Mouse (Mus musculus) spleen, embryonic (tissue): ENCODE measurements at regions not wholly inside any gene's neighbourhood (a gene's known extent, or its start where the extent isn't known, plus 50 kb on each side); places are given as distances from the start of the nearest gene placed in this dataset.

ENCODE experiments used
- CTCF ChIA-PET: fragments of 350-600 bp; sonication (Branson Sonifier 250); formaldehyde crosslinking; loops from one replicate; lab custom pipeline; 2022; lab: Charles Lee

DNA sequence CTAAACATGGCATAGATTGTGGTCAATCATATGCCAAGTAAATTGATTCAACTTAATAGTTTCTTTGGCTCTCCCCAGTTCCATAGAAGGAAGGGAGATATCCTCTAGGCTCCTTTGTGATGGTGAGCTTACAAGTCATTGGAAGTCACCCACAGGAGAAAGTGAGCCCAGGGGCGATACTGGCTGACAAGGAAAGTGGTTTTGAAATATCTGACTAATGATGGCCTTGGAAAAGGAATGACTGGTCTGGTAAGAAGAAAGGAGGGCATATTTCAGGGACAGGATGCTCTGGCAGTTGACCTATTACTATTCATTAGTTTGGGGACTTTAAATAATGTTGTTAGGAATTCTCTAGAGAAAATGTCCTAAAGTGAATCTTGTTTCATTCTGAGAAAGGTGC lies 352.7 kb upstream of the Cdh11 start:
- CTCF ChIA-PET: no interaction called here

DNA sequence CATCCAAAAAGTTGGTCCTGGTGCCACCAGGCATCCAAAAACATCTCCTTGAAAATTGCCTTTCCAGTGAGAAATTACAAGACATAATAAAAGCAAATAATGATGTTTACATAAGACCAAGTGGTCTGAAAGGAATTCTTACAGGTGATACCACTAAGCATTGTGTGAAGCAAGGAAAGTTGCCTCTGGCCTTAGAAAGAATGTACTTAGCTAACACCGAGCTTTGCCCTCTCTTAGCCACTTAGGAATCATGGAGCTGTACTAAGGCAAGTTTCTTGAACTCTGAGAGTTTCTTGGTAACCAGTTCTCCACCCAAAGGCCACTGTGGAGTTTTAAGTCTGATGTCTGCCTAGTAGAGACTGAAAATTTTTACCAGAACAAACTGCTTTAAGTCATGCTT lies 359.4 kb upstream of the Cdh11 start:
- CTCF ChIA-PET: no interaction called here

DNA sequence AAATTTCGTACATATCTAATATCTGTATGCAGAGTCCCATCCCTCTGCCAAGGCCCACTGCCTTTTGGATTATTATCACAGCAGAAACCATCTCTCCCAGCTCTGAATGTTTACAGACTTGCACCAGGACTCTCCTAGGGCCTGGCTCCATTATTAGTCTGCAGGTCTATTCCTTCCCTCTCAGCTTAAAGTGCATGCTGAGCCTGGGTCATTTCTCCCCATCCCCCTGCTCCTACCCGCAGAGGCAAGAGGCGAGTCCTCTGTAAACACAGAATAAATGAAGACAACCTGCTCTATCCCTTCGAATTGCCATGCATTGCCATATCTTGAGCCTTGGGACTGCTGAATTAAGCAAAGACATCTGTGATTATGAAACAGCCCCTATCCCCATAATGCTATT lies 362.6 kb upstream of the Cdh11 start:
- CTCF ChIA-PET: no interaction called here

DNA sequence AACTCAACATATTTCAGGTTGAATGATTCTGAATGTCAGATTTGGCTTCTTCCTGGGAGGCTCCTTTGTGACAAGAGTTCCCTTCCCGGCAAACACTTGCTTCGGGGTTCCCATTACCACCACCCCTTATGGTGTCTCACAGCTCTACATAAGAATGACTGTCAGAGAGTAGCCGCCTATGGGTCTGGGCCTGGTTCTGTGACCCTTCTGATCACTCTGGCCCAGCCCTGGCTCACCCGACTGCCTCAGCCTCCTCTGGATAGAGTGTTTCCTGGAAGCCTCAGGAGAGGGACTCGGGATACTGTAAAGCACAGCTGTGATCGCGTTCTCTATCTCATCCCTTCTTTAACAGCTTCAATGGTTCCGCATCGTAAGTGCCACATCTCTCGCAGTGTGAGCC lies 363.0 kb upstream of the Cdh11 start:
- CTCF ChIA-PET: no interaction called here

DNA sequence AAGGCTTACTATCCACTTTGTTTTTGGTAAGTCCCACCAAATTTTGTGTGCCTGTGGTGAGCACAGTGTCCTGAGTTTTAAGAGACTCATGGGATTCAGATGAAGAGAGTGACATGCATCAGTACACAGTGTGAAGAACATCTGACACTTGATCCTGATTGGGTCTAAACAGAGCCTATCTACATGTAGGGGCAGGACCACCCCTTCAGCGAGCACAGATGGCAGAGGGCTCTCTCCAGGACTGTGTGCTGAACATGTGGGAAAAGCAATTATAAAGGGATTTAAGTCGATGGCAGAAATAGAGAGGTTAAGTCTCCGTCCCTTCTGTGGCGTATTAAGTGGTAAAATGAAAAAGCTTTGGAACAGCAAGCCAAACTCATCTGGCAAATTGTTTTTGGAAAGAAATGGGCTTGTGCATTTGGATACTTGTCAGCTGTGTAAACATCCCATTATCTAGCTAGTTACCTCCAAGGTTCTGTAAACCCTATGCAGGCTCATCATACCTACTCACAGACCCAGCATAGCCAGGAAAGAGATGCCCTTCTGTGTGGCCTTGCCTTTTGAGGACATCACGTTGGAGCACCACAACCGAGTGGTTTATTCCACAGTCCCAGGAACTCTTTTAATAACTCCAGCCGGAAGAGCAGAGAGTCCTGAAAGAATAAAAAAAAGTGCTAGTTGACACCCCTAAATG lies 381.3 kb upstream of the Cdh11 start:
- CTCF ChIA-PET: no interaction called here

DNA sequence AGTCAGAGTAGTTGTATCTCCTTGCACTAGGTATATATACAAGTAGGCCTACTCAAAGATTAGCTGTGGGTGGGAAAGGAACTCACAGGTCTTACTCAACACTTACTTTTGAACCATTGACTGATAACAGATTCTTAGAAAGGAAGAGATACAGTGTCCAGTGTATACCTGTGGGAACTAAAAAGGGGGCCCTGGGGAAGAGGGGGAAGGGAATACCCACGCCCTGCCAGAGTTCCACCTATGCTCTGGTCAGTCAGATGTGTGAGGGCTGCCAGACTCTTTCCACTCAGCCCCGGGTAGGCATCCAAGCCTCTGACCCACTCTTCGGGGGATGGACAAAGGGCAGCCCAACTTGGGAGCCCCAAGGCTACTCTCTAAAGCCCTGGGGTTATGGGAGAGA lies 387.9 kb upstream of the Cdh11 start:
- CTCF ChIA-PET: no interaction called here

DNA sequence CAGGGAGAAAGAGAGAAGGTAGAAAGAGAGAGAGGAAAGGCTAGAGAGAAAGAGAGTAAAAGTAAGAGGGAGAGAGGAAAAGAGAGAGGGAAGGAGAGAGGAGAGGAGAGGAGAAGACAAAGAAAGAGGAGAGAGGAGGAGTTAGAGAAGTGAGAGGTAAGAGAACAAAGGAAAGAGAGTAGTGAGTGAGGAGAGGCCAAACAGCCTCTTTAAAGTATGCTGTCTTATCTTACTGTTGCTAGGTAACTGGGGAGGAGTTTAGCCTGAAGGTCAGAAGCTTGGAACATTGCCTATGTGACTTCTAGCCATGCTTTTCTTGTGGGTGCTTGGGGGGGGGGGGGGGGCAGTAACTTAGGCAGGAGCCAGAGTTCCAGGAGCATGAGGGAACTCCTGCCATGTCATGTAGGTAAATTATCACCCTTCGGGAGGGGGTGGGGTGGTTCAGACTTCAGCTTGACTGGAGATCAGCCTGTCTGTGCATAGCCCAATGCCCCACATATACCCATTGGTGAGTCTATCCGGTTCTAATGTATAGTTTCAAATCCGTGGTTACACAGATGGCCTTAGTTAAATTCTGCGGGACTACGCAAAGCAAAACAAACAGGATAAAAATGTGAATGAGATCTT lies 388.5 kb upstream of the Cdh11 start:
- CTCF ChIA-PET: no interaction called here

DNA sequence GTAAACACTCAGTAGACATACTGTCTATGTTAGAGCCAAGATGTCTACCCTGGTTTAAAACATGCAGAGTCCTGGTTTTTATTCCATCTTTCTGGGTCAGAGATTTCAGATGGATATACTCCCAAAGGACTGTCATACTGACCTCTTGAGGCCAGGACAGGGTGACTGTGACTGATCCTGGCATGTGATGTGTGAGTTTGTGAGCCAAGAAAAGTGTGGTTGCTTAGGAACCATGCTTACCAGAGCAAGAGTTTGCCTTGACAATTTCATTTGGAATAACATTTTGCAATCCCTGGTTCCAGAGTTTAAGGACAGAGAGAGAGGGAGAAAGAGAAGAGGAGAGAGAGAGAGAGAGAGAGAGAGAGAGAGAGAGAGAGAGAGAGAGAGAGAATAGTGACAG lies 395.2 kb upstream of the Cdh11 start:
- CTCF ChIA-PET: no interaction called here

DNA sequence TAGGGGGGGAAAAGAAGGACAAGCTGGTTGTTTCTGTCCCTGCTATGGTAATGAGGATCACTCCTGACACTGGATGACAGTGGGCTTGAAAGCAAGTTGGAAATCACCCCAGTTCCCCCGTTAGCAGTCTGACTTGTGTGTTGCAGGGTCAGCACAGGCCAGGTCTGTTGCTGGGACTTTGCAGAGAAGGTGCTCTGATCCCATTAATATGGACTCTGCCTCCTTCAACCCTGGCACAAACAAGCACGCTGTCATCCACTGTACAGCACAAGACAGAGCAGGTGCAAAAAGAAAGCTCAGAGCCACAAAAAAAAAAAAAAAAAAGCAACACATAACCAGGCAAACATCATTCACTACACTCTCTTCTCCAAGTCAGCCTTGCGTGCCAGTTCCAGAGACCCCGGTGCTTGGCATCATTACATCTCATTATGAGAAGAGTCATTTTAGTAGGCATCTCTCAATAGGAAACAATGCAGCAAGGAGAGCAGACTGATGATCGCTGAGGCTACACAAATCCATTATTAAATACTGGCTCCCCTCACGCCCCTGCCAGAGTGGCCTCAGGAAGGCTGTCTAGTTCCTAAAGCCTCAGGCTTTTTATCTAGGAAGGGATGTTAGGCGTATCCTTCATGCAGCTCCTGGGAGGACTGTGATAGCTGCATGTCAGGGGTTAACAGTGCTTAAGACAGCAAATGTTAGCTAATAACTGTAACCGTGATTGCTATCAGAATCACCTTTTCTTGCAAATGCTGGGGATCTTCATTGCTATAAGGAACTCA lies 403.5 kb upstream of the Cdh11 start:
- CTCF ChIA-PET: no interaction called here

DNA sequence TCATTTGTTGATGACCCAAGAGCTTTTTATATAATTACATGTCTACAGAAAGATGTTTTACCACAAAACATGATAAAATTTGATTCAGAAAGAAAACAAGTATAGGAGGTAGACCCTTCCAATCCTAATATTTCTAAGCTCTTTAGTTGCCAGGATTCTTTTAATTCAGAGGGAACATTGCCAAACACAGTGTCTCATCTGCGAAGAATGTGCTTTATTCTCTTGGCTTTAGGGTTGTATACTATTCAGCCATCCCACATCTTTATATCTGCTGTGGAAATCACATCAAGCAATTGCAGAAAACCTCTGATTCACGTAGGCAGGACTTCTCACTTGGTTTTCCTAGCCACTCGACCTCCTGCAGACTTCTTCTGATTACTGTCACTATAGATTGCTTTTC lies 412.8 kb upstream of the Cdh11 start:
- CTCF ChIA-PET: no interaction called here

DNA sequence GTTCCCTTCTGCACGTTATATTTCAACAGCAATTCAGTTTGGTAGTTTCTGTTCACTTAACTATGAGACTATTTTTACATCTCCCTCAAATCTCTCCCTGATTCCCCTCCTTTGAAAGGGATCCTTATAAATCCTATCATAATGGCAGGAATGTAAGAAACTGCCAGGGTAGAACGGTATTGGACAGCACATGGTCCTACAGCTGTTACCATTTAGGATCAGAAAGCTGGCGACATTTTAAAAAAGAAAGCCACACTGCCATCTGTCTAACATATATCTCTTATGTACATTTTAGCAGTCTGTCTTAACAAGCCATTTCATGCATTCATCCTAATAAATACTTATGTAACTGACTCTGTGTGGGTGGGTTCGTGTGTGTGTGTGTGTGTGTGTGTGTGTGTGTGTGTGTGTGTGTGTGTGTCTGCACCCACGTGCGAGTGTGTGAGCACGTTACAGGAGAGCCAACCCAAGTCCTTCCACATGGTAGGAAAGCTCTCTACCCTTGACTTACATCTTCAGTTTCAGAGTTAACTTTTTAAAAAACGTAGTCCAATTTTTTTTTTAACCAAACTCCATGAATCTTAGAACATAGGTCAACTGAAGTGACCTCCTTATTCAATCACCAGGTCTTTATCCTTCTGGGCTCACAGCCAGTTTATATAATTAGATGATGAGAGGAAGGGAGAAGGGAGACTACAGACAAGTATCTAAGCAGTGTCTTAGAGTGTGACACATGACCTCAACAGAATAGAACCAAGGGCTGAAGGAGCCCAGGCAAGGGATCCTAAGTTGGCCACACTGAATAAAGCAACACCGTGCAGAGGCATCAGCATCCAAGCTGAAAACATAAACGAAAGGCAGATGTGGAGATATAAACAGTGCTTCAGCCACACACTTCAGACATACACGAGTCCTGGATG lies 414.5 kb upstream of the Cdh11 start:
- CTCF ChIA-PET: no interaction called here

DNA sequence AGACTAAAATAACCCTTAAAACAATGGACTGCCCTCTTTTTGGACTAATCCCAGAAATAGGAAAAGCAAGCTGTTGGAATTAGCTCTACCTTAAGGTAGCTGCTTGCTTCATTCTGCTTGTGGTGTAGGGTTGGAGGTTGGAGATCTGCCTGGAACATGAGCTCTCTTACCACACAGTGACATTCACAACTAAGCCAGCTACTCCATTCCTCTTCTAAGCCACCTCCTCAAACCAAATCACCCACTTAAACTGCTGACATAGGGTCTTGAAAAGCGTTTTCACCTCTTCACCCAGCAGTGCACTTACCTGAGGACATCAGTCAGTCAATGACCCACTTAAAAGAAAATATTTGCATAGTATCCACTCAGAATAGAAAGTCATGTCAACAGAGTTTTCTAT lies 418.3 kb upstream of the Cdh11 start:
- CTCF ChIA-PET: no interaction called here

DNA sequence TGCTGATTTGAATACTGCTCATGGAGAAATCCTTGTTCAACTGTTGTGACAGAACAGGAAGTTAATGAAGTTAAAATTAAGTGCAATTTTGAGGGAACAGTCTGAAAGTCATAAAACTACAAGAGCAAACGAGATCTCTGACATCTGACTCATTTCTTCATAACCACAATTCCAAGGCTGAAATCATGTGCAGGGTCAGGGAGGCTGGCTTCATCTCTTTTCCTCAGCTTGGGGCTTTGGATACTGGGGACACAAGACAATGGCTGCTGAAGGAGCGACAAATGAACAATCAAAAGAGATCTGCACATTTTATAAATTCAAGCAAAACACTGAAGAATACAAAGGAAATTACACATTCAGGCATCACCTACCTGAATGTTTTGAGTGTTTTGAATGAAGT lies 429.2 kb upstream of the Cdh11 start:
- CTCF ChIA-PET: no interaction called here

DNA sequence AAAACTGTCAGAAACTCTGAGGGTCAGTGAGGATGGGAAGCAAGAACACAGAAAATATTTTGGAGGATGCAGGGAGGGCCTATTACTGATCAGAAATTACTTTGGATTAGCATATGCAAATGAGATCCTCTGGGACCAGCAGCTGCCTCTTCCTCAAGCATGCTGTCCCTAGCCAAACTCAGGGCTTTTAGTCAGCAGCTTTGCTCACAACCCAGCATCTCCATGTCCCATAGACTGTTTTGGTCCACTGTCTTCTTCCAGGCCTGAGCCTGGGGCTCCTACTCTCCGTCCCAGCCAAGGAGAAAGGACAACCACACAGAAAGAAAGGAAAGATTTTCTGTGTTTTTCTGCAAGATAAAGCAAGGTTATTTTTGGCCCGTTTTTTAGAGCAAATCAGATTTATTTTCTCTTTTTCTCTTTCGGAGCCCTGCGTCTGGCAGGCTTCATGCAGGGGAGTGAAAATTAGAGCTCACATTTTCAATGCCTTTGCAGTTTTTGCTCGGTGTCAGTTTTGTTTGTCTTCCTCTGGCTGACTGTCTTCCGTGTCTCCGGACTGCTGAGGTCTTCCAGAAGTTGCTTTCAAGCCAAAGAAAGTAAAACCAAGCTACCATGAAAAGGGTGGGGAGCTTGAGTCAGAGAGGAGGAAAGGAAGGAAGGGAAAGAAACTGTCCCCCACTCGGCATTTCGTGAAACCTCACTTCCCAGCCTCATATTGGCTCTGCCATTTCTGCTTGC lies 445.5 kb upstream of the Cdh11 start:
- CTCF ChIA-PET: no interaction called here

DNA sequence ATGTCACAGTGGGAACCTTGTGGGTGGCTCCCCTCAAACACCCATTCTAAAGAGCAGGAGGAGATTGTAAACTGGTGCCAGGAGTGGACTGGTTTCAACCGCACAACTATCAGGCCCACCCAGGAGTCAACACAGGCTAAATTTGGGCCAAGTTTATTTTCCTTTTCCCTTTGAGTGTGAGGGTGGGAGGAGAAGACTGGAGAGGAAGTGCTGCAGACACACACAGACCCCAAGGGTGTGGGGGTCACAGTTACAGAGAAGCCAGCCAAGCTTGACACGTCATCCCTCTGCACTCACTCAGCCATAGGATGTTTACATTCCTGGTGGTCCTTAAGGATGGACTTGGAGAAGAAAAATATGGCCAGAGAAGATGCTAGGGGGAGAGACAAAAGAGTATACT lies 448.9 kb upstream of the Cdh11 start:
- CTCF ChIA-PET: no interaction called here

DNA sequence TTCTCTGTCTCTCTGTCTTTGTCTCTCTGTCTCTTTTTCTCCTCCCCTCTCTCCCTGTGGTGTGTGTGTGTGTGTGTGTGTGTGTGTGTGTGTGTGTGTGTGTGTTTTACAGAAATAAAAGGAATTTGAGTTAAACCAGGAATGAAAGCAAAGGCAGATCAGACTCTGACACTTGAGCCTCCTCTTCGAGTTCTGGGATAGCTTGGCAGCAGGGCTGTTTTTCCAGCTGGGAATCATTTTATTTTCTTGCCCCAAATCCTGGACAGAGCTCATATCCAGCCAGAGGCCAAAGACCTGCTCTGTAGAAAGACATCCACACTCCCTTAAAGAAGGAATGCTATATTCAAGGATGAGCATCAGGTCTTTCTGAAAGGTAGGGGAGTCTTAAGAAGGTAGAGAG lies 450.2 kb upstream of the Cdh11 start:
- CTCF ChIA-PET: no interaction called here

DNA sequence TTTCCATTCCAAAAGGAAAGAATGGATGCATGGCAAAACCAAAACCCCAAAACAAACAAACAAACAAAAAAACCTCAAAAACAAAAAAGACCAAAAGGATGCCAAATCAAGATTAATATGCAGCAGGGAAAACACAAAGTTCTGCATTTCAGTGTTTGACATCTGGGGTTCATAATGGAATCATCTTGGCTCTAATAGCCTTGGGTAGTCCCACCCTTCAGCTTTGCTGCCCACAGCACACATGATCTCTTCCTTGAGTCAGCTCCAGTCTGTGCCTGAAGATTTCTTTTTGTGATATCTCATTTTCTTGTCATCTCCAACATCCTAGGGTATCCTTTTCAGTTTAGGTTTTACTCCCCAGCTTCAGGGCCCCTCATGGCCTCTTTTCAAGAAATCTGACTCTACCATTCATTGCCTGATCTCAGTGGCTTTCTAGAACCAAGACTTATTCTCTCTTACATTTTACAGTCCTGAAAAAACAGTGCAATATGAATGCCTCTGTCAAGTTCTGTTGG lies 453.1 kb upstream of the Cdh11 start:
- CTCF ChIA-PET: no interaction called here

DNA sequence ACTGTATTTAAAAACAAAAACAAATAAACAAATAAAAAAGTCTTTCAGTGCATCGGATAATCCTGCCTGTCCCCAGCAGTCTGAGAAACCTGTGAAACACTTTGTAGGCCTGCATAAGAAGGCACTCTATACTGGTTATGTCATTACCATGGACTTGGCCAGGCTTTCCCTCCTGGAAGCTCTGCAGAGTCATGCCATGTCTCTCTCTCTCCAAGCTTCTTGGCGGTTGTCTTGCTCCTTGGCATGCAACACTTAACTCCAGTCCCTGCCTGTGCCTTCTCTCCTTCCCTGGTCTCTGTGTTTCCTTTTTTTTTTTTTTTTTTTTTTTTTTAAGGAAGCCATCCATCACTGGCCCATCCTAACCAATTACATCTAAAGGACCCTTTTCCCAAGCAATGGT lies 458.7 kb upstream of the Cdh11 start:
- CTCF ChIA-PET: no interaction called here

DNA sequence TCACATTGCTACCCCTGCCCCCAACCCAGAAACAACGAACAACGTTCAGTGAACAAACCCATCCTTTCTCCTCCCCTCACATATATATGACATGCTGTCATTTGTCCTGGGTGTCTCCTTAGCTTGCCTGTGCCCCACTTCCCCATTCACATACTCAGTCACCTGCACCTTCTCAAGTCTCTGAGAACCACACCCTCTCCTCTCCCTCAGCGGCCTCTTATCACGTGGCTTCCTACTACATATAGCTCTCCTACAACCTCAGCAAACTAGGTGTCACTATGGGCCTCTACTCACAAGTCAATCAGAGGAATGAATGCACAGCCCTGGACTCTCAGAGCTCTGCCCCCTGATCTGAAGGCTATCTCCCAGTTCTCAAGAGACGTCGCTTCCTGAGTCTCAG lies 459.2 kb upstream of the Cdh11 start:
- CTCF ChIA-PET: no interaction called here

DNA sequence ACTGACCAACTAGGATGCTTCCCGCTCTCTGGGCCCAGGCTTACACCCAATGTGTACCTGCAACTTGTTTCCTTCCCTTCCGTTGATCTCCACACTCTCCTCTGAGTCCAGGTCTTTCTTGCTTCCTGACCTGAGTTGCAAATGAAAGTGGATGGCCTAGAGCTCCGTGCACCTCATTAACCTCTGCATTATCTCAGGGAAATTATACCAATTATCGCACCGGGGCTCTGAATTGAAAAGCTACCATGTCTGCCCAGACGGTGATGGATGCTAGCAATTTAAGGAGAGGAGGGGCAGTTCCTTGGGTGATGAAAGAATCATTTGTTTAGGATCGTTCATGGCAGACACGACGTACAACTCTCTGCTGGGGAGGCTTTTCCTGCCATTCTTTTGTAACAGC lies 460.4 kb upstream of the Cdh11 start:
- CTCF ChIA-PET: no interaction called here

DNA sequence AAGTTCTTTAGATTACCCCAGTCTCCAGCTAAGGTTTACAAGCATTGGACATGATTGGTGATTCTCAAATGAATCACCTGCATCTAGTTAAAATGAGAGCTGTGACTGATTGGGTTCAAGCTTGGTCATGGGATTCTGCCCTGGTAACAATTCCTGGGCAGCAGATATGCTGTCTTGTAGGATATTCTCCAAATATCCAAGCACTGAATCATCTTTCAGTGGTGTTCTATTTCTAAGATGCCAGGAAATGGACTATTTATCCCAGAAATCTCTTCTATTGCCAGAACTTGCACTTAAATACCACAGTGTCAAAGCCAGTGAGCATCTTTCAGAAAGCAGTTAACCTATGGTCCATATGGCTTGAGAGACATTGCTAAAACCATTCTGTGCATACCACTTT lies 475.8 kb upstream of the Cdh11 start:
- CTCF ChIA-PET: no interaction called here
